Mouse (Mus musculus) duodenum, adult 2 months (tissue): ENCODE data around the gene Olfr938. TPM values are rescaled to one million over a fixed set of nuclear protein-coding genes. Genes with fewer than 3 reads are reported as not detected.

Experiments used
- polyA plus RNA-seq: library from polyadenylated mRNA; depleted of rRNA; stranded (reverse); fragments of >200 nt; gene quantifications from 2 replicates; pipeline ENCODE4 v1.2.3, GENCODE M21; 2012; ENCODE audit warnings: low replicate concordance; rRNA removed

Gene Olfr938
- polyA plus RNA-seq = not detected in 2 replicates

DNA sequence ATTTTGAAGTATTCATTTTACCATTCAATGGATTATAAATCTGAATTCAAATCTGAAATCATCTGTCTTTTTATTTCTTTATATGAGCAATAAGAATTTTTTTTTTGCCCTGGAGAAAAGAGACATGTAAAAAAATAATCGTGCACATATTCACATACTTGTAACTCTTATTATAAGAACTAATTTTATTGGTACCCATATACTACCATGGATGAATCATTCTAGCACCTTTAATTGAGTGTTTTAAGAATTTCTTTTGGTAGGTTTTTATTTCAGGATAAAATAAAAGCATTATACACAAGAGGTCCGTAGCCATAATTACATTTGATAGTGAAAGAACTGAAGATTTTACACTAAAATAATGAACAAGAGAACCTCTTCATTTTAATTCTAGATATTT lies at the start of gene Olfr938:
Gene Olfr938, minus strand, starts transcription at position 101 of the 400 bp plus-strand sequence.

DNA sequence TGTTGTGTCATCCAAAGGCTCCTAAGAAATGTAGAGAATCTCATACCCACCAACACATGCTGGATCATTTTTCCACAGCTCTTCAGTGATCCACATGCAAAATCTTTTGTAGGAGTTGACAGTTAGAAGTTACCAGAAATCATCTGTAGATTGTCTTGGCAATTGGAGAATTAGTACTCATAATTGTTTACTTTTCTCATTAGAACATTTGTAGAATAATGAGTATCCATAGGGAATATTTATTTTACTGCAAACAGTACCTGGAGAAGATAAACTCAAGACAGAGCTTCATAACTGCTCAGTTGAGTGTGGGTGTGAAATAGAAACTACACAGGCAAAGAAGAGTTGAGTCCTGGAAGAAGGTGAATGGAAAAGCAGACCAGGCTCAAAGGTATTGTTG lies 49.1 kb upstream of the Olfr938 start, which contains the start of gene Olfr27:
Gene Olfr27, plus strand, starts transcription at position 301 of the 400 bp plus-strand sequence.

DNA sequence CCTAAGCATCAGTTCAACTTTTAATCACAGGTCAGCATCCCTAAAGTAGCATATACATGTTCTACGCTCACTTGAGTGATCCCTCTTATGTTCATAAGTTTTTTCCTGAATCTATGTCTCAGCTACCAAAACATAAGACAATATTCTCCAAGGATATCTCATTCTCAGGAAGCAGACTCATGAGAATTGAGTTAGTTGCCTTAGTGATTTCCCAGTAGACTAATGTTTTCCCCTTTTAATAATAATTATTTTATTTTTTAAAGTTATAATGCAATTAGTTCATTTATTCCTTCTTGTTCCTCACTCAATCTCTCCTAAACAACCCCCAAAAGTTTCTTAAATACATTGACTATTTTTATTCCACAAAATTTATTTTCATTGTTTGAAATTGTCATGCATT lies 13.8 kb downstream of the Olfr938 start, which contains the start of gene Olfr937:
Gene Olfr937, minus strand, starts transcription at position 101 of the 400 bp plus-strand sequence.

Other genes starting within 250 kb of the Olfr938 start
- gene Olfr924, start 234.4 kb downstream of the Olfr938 start, polyA plus RNA-seq = not detected in 2 replicates
- not detected in 2 replicates for gene Olfr26, start 223.8 kb downstream of the Olfr938 start, polyA plus RNA-seq
- not detected in 2 replicates for gene Olfr926, start 201.8 kb downstream of the Olfr938 start, polyA plus RNA-seq
- not detected in 2 replicates for gene Olfr930, start 149.1 kb downstream of the Olfr938 start, polyA plus RNA-seq
- not detected in 2 replicates for gene Olfr933, start 106.6 kb downstream of the Olfr938 start, polyA plus RNA-seq
- gene Olfr934, start 90.6 kb downstream of the Olfr938 start, polyA plus RNA-seq = not detected in 2 replicates
- not detected in 2 replicates for gene Olfr935, start 79.2 kb downstream of the Olfr938 start, polyA plus RNA-seq
- gene Olfr146, start 55.5 kb downstream of the Olfr938 start, polyA plus RNA-seq = not detected in 2 replicates
- gene Olfr937, start 13.9 kb downstream of the Olfr938 start, polyA plus RNA-seq = not detected in 2 replicates
- gene Olfr27, start 49.2 kb upstream of the Olfr938 start, polyA plus RNA-seq = not detected in 2 replicates
- not detected in 2 replicates for gene Olfr943, start 87.4 kb upstream of the Olfr938 start, polyA plus RNA-seq
- gene Olfr944, start 123.0 kb upstream of the Olfr938 start, polyA plus RNA-seq = not detected in 2 replicates
- not detected in 2 replicates for gene Olfr1537, start 171.1 kb upstream of the Olfr938 start, polyA plus RNA-seq
- not detected in 2 replicates for gene Olfr945, start 197.9 kb upstream of the Olfr938 start, polyA plus RNA-seq
- gene Olfr948, start 247.2 kb upstream of the Olfr938 start, polyA plus RNA-seq = not detected in 2 replicates